Mouse (Mus musculus): ENCODE measurements at regions not wholly inside any gene's neighbourhood (a gene's known extent, or its start where the extent isn't known, plus 50 kb on each side); places are given as distances from the start of the nearest gene placed in this dataset.

DNA sequence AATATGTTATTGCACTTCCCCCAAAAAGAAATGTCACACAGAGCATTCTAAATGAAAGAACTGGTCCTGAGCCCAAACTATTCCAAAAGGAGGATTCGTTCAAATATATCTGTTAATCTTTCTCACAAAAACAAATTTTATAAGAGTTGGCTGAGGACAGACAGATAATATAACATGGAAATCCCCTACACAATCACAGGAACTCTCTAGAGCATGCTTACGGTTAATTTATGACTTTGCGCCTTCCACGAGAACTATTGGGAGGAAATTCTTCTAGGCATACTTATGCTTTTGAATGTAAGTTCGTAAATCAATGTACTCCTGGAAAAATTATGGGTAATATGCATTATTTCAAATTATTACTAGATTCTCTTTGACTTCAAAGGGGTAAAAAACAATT, 144.1 kb upstream of the Gimd1 start:
- DNase-seq, result no peak

DNA sequence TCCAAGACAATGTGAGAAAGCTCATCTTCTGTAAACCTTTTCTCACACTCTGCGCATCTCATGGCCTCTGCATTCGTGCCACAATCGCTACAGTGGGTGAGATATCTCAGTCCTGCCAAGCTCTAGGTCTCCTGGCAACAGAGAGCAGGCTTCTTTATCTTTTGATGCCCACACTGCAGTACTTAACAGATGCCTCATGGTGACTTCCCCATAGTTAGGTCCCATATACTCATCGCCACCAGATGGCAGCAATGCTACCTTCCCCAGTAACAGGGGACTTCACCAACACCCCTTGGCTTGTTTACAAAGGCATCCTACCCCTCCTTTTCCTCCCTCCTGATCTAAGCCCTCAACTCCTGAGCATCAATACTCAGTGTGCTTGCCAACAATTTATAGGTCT, 123.5 kb upstream of the Gimd1 start:
- peak; percentile 24 to 57 for DNase-seq

DNA sequence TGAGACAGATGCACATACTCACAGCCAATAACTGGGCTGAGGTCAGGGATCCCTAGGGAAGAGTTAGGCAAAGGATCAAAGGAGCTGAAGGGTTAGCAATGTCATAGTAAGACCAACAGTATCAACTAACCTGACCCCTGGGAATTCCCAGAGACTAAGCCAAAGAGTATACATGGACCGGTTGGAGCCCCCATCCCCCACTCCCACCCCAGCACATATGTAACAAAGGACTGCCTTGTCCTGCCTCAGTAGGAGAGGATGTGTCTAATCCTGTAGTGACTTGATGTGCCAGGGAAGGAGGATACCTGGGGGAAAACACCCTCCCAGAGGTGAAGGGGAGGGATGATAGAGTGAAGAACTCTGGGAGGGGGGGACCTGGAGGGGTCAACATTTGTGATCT, 119.4 kb upstream of the Gimd1 start:
- no peak for DNase-seq

- no peak for DNase-seq
Observed at GRCm38 (mm10) chr3:132512526-132513102, 117.0 kb upstream of the Gimd1 start.

- DNase-seq, result no peak
Observed at GRCm38 (mm10) chr3:132533323-132533904, 96.2 kb upstream of the Gimd1 start.

- DNase-seq, result no peak
Observed at GRCm38 (mm10) chr3:132539780-132540658, 89.6 kb upstream of the Gimd1 start.

- DNase-seq, result no peak
Observed at GRCm38 (mm10) chr3:132551238-132551808, 78.3 kb upstream of the Gimd1 start.

- no peak for DNase-seq
Observed at GRCm38 (mm10) chr3:132565755-132566154, 63.9 kb upstream of the Gimd1 start.

- DNase-seq, result no peak
Observed at GRCm38 (mm10) chr3:132566301-132566700, 63.3 kb upstream of the Gimd1 start.
